Mouse (Mus musculus) G1E (cell line): ENCODE measurements around the gene Ap3b1.

ENCODE experiments used
- CTCF ChIP-seq: IDR thresholded peaks from 2 replicates; pipeline ENCODE4 v1.5.1; 2012; ENCODE audit warnings: low read depth, low read length, inconsistent platforms, mixed read lengths
- GATA1 ChIP-seq: IDR thresholded peaks from 2 replicates; pipeline ENCODE4 v1.6.1; 2012; ENCODE audit warnings: borderline replicate concordance, low read length, inconsistent platforms, mixed read lengths
- TAL1 ChIP-seq: conservative IDR thresholded peaks from 2 replicates; pipeline ENCODE4 v1.6.1; 2012; ENCODE audit warnings: low read depth, low read length, inconsistent platforms, mixed read lengths

DNA sequence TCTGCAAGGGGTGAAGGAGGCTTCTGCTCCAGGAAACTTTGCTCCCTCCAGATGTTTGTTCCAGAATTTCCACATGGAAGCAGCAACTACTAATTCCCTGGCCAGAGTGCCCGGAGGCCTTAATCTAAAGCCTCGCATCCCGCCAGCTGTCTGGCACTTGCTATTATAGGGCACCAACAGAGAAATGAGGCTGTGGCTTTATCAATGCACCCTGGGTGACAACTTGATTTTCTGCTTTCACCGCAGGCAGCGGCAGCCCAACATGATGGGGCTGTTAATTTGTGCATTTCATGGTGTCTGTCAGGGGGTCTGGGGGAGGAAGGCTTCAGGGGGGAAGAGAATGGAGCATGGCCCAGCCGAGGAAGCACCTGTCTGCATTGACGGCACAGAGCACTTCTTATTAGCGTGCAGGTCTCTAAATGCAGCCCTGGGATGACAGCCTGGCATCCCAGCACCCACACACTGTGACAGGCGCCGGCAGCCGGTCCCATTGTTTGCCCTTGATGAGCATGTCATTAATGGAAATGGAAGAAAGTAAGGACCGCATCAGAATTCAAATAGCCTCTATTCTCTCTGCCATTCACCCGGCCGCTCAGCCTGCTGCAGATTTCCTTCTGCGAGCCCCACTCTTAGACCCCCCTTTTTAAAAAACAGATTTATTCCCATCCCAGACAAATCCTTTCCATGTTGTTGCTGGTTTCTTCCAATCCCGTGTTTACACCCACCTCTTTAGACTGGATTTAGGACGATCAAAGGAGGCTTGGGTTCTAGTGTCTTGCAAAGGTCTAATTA is 217.0 kb downstream of the Ap3b1 start:
- TF ChIP-seq CTCF = no peak
- no peak for TF ChIP-seq TAL1
- no peak for TF ChIP-seq GATA1
